Mouse (Mus musculus): ENCODE data around the gene Zfhx2. TPM values are rescaled to one million over a fixed set of nuclear protein-coding genes. Genes with fewer than 3 reads are reported as not detected.
A peak's percentile ranks its signal among the peaks of the same experiment; 100 is the strongest.
"Not testable (repeated sequence)": the region's sequence is repeated elsewhere in the genome, so short reads cannot be mapped to it uniquely, and the experiment has no call there.

The Zfhx2 gene
- total RNA-seq, 2 experiments from 2014 or later = 37.5 to 47.1 TPM

DNA sequence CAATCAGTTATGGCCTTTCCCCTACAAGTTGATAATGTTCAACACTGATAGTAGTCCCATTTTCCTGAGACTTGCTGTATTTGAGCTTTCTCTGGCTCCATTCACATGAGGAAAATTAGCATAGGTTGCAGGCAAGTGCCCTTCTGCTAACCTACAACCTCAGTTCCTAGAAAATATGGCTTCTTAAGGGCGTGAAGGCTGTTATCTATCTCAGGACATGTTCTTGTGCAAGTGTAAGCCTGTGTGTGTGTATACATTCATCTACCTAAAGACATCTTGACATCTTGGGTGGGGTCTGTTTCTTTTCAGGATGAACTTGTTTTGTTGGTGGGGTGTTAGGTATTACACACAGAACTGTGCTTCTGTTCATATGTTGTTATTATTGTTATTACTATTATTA, 33.1 kb downstream of the Zfhx2 start:
- DNase-seq (ENCODE audit: low spot score in 2 of 2) = no peak
- intact Hi-C loops (cut with DNase I) = no loop called here

DNA sequence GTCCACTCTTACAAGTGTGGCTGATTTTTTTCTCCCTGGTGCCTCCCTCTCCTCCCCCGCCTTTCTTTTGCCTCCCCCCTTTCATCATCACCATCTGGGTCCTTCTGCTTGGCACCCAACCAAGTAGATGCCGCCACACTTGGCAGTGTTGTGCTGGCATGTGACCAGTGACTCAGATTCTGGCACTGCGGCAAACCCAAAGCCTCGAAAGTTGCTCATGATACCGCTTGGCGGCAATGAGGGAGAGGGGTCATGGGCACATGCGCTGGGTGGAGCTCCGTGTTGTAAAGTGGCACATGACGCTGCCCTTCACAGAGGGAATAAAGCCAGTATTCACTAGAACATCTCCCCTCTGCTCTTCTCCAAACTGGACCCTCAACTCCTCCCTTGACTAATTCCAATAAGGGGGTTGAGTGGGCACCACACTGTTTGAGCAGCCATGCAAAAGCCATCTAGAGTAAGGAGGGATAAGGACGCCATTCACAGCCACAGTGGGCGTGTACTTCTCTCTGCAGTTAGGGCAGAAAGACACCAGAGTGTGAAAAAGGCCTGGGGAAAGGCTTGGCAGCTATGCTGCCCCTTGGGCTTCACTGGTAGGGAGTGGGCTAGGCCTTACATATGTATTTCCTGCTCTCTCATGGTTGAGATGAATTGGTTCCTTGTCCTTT, 36.8 kb downstream of the Zfhx2 start:
- intact Hi-C loops (cut with DNase I) = loop anchor here (2.0 kb wide), 1 partner anchor 38 kb away; the partner anchor contains the start of gene Zfhx2
- DNase-seq (ENCODE audit: low spot score in 2 of 2) = peak; percentile 89 to 93

GRCm38 (mm10) chr14:55054191-55054749, 37.9 kb downstream of the Zfhx2 start:
- DNase-seq (ENCODE audit: low spot score in 2 of 2) = peak in 1 of 2 experiments; percentile 72
- intact Hi-C loops (cut with DNase I) = loop anchor here (2.0 kb wide), 1 partner anchor 39 kb away; the partner anchor contains the start of gene Zfhx2

GRCm38 (mm10) chr14:55053708-55054190, 38.4 kb downstream of the Zfhx2 start:
- intact Hi-C loops (cut with DNase I) = loop anchor here (2.0 kb wide), 1 partner anchor 39 kb away; the partner anchor contains the start of gene Zfhx2
- DNase-seq (ENCODE audit: low spot score in 2 of 2) = peak; percentile 73 to 91

GRCm38 (mm10) chr14:55053050-55053449, 39.1 kb downstream of the Zfhx2 start:
- intact Hi-C loops (cut with DNase I) = no loop called here
- DNase-seq (ENCODE audit: low spot score in 2 of 2) = no peak

DNA sequence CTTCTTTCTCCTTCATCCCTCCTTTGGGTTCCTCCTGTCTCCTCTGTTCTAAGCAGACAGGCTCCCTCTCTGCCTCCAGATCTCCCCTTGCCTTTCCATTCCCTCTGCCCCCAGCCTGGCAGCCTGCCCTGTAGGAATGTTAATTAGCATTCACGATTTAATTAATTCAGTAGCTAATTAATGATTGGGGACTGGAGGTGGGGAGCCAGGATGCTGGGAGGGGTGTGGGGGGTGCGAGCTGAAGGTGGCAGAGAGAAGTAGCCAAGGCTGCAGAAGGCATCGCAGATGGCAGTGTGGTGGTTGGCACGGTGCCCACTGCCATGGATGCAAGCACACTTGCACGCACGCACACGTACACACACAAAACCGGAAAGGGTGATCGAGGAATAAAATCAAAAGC, 39.6 kb downstream of the Zfhx2 start:
- peak; percentile 80 to 83 for DNase-seq (ENCODE audit: low spot score in 2 of 2)
- intact Hi-C loops (cut with DNase I) = no loop called here

DNA sequence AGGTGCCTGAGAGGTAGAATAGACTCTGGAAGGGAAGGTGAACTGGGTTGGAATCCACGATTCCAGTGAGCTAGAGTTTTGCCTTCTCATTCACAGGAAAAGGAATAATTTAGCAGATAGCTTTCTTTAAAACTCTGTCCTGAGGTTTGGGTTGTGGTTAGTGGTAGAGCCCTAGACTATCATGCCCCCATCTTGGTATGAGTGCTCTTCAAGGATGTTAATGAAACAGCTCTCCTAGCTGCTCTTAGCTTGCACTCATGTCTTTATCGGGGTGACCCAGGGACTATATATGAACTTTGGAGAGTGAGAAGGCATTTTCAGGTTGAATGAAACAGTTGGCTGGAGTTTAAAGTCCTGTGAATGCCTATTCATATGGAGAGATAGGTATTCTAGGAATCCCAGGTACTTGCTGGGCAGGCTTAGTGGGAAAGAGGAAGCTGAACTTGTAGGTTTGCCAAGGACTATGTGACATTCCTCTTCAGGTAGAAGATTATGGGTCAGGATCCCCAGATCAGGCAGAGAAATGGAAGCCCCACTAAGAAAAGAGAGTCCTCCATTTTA, 44.1 kb downstream of the Zfhx2 start:
- no peak for DNase-seq (ENCODE audit: low spot score in 2 of 2)
- intact Hi-C loops (cut with DNase I) = no loop called here

DNA sequence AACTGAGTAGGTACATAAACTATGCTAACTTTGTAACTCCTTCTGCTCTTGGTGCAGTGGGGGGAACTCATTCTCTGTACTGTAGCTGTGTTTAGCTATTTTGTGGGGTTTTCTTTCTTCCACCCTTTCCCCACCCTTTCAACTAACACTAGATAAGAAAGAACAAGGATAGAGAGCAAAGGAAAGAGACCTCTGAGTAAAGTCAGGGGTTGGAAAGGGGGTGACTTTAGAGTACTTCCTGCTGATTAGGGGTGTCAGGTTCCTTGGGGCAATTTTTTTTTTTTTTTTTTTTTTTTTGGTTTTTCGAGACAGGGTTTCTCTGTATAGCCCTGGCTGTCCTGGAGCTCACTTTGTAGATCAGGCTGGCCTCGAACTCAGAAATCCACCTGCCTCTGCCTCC, 48.4 kb downstream of the Zfhx2 start:
- intact Hi-C loops (cut with DNase I) = loop anchor here (2.0 kb wide), 1 partner anchor 13 kb away; no protein-coding TSS in a partner anchor
- DNase-seq (ENCODE audit: low spot score in 2 of 2) = not testable (repeated sequence)

GRCm38 (mm10) chr14:55032695-55033225, 59.4 kb downstream of the Zfhx2 start:
- intact Hi-C loops (cut with DNase I) = no loop called here

GRCm38 (mm10) chr14:55029034-55029698, 63.0 kb downstream of the Zfhx2 start:
- intact Hi-C loops (cut with DNase I) = loop anchor here (2.0 kb wide), 1 partner anchor 50 kb away; no protein-coding TSS in a partner anchor
- no peak for DNase-seq (ENCODE audit: low spot score in 2 of 2)

More at GRCm38 (mm10) chr14:55032695-55033225, 59.4 kb downstream of the Zfhx2 start:
- DNase-seq (ENCODE audit: low spot score in 2 of 2) = no peak

DNA sequence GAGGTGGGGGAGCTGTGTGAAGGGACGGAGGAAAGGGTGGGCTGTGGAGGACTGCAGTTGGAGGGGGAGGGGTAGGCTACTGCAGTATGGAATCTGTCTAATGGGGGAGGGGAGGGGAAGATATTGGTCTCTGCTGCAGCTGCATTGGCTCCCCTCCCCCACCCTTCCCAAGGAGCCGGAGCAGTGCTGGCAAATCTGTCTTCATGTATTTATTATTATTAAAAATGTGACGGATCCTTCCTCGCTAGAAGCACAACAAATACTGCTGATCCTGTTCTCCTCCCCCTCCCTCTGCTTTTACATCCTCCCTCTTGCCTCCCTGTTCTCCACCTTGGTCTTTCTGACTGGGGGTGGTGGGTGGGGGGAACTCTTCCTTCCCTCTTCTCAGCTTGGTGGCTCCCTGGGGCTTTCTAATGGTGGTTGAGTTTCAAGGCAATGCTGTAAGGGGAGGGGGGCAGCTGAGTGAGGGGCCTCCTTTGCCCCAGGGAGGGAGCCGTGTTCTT, 63.7 kb downstream of the Zfhx2 start:
- intact Hi-C loops (cut with DNase I) = loop anchor here (2.0 kb wide), 1 partner anchor 50 kb away; no protein-coding TSS in a partner anchor
- no peak for DNase-seq (ENCODE audit: low spot score in 2 of 2)

DNA sequence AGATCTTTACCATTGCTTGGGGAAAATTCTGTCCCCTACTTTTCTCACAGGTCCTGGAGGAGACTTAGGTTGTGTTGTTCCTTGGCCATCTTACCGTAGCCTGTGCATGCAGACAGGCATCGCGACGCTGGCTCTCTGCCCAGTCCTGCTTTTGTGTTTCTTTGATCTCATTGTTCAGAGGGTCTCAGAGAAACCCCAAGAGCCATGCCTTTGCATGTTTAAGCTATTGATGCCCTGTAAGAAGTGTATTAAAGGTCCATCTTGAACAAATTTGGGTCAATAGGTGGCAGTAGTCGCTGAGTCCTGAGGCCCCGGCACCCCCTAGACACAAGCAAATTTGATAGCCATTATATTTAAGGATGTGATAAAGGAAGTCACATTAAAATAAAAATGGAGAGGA, 64.5 kb downstream of the Zfhx2 start:
- intact Hi-C loops (cut with DNase I) = loop anchor here (2.0 kb wide), 2 partner anchors 29 to 51 kb away; no protein-coding TSS in a partner anchor

DNA sequence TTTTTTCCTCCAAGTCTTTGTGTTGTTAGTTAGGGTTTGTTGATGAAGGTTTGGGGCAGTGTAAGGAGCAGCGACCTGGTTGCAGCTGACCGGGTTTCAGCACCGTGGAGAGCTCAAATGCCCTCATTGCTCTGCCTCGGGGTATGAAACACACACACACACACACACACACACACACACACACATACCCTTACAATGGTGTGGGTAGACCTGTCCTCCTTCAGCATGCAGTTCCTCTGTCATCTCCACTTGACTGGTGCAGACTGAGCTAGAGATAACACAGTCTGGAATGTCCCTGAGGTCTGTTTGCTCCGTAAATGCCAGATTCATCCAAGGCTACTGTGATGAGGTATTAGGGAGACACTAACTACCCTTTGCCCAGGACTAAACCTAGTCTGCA, 64.9 kb downstream of the Zfhx2 start:
- no peak for DNase-seq (ENCODE audit: low spot score in 2 of 2)
- intact Hi-C loops (cut with DNase I) = loop anchor here (2.0 kb wide), 1 partner anchor 30 kb away; no protein-coding TSS in a partner anchor

More for the DNA sequence above, 64.5 kb downstream of the Zfhx2 start:
- no peak for DNase-seq (ENCODE audit: low spot score in 2 of 2)

DNA sequence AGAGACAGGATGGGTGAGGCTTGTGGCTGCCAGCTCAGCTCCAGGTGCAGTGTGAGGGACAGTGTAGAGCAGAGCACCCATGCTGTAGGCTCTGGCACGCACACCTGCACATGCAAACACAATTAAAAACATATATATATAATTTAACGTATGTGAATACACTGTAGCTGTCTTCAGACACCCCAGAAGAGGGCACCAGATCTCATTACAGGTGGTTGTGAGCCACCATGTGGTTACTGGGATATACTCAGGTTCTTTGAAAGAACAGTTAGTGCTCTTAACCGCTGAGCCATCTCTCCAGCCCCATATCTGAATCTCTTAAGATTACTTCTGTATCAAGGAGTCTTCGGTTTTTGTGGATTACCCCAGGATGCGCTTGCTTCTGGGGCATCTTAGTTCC, 66.6 kb downstream of the Zfhx2 start:
- intact Hi-C loops (cut with DNase I) = no loop called here
- DNase-seq (ENCODE audit: low spot score in 2 of 2) = no peak

- peak; percentile 55 to 72 for DNase-seq (ENCODE audit: low spot score in 2 of 2)
- intact Hi-C loops (cut with DNase I) = loop anchor here (1.0 kb wide), 1 partner anchor 77 kb away; no protein-coding TSS in a partner anchor
These were observed 67.9 kb downstream of the Zfhx2 start for GRCm38 (mm10) chr14:55024236-55024635.

DNA sequence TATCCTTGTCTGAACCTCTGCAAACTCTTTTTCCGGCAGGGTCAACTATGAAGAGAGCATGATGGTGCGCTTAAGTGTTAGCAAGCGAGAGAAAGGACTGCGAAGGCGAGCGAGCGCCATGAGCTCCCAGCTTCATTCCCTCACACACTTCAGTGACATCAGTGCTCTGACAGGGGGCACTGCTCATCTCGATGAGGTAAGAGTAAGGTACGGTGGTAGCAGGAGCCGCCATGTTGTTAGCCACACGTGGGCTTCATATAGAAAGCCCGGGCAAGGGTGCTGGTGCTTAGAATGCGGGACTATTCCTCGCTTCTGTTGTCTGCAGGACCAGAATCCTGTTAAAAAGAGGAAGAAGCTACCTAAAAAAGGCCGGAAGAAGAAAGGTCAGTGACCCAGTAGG, 69.1 kb downstream of the Zfhx2 start:
- intact Hi-C loops (cut with DNase I) = no loop called here
- DNase-seq (ENCODE audit: low spot score in 2 of 2) = no peak

GRCm38 (mm10) chr14:55020394-55020793, 71.7 kb downstream of the Zfhx2 start:
- intact Hi-C loops (cut with DNase I) = no loop called here

GRCm38 (mm10) chr14:55016876-55017275, 75.2 kb downstream of the Zfhx2 start:
- no peak for DNase-seq (ENCODE audit: low spot score in 2 of 2)
- intact Hi-C loops (cut with DNase I) = no loop called here

More at GRCm38 (mm10) chr14:55020394-55020793, 71.7 kb downstream of the Zfhx2 start:
- DNase-seq (ENCODE audit: low spot score in 2 of 2) = no peak

DNA sequence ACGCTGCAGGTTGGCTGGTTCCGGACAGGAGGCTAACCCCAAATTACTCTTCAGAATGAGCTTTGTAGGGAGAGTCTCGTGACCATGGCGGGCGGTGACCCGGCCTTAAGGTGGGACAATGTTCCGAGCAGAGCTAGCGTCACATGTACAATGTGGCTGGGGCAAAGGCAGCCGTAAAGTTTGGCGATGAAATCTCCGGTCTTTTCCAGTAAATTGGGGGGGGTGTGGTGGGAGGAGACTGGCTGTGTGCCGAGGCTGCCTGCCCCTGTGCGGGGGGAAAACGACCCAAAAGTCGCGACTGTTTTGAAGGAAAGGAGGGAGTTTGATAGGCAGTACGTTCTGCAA, 76.4 kb downstream of the Zfhx2 start:
- intact Hi-C loops (cut with DNase I) = loop anchor here (2.0 kb wide), 1 partner anchor 173 kb away; no protein-coding TSS in a partner anchor
- no peak for DNase-seq (ENCODE audit: low spot score in 2 of 2)

All from left cerebral cortex, postnatal 25 days (tissue).